Mouse (Mus musculus): ENCODE measurements at regions not wholly inside any gene's neighbourhood (a gene's known extent, or its start where the extent isn't known, plus 50 kb on each side); places are given as distances from the start of the nearest gene placed in this dataset.

DNA sequence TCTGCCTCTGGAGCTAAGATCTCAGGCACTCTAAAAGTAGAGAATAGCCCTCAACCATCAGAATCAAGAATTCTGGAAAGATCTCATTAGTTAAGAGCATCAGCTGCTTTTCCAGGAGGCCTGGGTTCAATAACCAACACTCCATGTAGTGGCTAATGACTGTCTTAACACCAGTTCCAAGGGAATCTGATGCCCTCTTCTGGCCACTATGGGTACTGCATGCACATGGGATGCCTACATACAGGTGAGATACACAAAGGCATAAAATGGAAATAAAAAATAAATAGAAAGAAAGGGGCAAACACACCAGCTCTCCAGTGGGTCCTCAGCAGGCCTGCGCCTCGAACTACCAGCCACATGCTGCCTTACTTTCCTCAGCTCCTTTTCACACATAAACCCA, 73.3 kb upstream of the Plet1 start:
- TF ChIP-seq POLR2A (IDR thresholded peaks at IDR 0.05; ENCODE audit: control insufficient read depth, extremely low read depth, insufficient read depth, low read length, poor library complexity) = no peak
- no peak for TF ChIP-seq CTCF (IDR thresholded peaks at IDR 0.05; ENCODE audit: borderline replicate concordance, control insufficient read depth, extremely low read depth, insufficient read depth, low read length, poor library complexity)
